Mouse (Mus musculus) heart, adult 9 months (tissue): ENCODE results near the gene Pam16.

Experiments used
- DNase-seq, 2 experiments: peaks; one replicate each; pipeline ENCODE4 v3.0.0; 2022; ENCODE audit warnings: low spot score in 2 of 2

Pam16 gene

GRCm38 (mm10) chr16:4646831-4647230, 22.0 kb upstream of the Pam16 start:
- no peak for DNase-seq

- no peak for DNase-seq
These were observed 21.1 kb upstream of the Pam16 start for GRCm38 (mm10) chr16:4645867-4646266.

DNA sequence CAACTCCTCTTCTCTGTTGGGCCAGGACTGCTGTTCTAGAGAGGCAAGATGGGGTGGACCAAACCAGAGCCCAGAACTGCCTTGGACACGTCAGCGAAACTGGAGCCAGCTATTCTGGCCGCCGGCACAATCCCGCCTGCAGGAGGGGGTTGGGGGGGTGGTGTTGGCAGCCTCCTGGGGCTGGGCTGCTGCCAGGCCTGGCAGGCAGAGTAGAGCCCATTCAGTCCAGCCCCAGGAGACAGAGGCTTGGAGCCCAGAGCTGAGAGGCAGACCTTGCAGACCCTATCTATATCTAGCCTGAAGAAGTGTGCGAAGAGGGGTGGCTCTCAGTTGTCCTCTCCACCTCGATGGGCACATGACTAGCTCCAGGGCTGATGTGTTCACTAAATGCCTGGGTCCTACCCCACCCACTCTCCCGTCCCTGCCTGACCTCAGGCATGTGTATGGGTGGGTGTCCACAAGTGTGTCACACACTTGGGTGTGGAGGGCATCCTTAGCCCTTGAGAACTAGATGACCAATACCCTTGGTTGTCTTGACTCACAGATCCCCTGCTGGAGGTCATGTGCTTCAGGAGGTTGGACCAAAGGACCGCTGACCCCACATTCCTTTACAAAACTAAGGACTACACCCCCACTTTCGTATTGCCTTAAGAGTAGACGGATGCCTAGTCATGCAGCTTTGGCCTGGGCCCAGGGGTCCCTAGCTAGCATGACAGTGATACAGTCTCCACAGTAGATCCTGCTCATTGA, 19.1 kb upstream of the Pam16 start:
- DNase-seq, result peak; percentile 82 to 89

DNA sequence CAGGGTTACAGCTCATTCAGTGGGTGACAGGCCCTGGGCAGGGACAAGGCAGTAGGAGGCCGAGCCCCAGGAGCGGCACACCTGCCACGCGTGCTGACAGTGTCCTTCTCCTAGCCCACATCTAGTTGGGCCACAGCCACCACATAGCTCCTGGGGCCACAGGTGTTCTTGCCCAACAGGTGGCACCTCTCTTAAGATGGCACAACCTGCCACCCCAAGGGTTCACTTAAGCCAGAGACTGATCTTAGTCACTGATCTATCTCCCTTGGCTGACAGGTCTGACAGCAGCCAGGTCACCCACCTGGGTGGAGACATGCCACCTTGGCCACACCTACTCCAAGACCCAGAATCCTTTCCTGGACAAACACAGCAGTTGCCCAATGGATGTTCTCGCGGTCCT, 18.1 kb upstream of the Pam16 start:
- DNase-seq, result no peak

GRCm38 (mm10) chr16:4642190-4642589, 17.4 kb upstream of the Pam16 start:
- DNase-seq, result peak; percentile 71 to 75

- peak in 1 of 2 experiments; percentile 41 for DNase-seq
These were observed 16.5 kb upstream of the Pam16 start for GRCm38 (mm10) chr16:4641119-4641838.

GRCm38 (mm10) chr16:4640267-4641005, 15.6 kb upstream of the Pam16 start:
- peak in 1 of 2 experiments; percentile 51 for DNase-seq

DNA sequence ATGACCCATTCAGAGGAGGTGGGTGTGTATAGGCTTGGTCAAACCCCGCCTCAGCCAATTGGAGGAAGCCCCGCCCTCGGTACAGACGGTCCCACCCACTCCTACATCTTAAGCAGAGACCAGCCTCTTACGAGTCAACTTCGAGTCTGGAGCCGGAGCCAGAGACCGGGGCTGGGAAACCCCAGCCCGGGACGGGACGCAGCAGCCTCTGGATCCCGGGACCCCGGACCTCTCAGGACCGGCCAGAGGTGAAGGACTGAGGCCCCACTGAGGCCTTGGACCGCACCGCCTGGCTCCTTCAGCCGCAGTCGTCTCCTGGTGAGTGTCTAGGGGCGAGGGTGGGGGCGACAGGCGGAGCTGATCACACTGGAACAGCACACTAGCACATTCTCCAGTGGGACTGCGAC, 15.0 kb upstream of the Pam16 start, which contains the start of the genes Vasn and Dnaja3:
Gene Vasn, plus strand, starts transcription at position 111 of the 407 bp plus-strand sequence.
Gene Dnaja3, plus strand, starts transcription at position 159 of the 407 bp plus-strand sequence.
- peak; percentile 92 for DNase-seq

GRCm38 (mm10) chr16:4638891-4639390, 14.2 kb upstream of the Pam16 start:
- no peak for DNase-seq

DNA sequence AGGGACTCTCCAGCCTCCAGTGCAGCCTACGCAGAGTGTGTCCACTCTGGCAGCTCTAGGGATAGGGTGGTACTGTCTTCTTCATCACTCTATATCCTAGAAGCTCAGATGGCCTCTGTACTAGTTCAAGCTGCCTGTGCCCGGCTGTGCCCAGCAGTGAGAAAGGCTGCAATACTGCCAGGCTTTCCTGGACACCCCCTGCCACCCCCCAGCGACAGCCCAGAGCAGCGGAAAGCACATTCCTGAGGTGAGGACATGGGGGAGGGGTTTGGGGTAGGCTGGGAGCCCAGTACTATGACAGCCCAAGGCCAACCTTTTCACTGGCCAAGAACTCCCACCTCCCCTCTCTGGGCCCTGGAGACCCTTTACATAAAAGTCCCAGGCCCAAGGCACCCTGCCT, 11.0 kb upstream of the Pam16 start:
- no peak for DNase-seq

GRCm38 (mm10) chr16:4634681-4635080, 9.9 kb upstream of the Pam16 start:
- no peak for DNase-seq

DNA sequence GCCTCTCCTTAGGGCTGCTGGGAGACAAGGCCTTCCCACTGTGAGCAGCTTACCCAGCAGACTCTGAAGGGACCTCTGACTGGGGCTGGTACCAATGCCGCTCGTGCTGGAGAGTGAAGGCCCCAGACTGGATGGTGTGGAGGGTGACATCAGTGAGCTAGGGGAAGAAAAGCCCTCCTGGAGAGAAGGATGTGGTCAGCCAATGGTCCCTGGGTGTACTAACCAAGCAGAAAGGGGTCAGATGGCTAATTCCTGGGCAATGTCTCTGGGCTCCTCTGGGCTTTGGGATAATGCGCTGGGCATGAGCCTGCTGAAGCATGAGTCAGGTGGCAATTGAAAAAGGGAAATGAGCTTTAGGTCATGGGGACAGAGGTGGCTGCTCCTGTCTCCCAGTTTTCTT, 8.9 kb upstream of the Pam16 start:
- no peak for DNase-seq

- no peak for DNase-seq
These were observed 7.3 kb upstream of the Pam16 start for GRCm38 (mm10) chr16:4632050-4632449.

- DNase-seq, result peak; percentile 70 to 82
These were observed 5.2 kb upstream of the Pam16 start for GRCm38 (mm10) chr16:4629950-4630349.

- DNase-seq, result no peak
These were observed 4.2 kb upstream of the Pam16 start for GRCm38 (mm10) chr16:4628898-4629419.

DNA sequence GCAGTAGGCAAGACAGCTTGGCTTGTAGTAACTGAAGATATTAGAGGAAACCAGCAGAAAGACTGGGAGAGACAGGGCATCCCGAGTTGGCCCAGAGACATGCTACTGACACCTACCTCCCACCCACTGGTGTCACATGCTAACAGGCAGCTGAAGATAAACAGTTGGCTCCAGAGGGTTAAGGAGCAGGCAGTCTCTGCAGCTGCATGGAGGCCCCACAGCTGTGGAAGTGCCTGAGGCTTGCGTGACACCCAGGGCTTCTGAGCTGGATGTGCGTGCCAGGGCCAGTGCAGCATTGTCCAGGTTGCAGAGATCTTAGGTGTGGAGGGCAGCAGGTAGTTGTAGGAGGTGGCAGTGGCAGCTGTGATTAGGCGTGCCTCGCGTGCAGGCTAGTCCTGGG, 2.3 kb upstream of the Pam16 start:
- DNase-seq, result no peak

DNA sequence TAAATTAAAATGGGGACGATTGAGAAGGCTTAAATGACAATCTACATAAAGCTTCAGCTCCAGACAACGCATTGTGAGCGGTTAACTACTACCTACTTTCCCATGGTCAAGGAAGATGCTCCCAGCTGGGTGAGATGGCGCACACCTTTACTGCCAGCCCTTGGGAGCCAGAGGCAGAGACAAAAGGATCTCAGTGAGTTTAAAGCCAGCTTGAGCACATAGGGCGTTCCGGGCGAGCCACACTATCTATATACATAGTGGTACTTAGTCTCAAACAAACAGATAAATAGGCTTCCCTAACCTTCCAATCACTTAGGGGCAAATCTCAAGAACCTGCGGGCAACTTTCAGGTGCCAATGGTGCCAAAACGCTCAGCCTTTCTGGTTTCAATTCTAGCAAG, 714 bp downstream of the Pam16 start:
- DNase-seq, result no peak

DNA sequence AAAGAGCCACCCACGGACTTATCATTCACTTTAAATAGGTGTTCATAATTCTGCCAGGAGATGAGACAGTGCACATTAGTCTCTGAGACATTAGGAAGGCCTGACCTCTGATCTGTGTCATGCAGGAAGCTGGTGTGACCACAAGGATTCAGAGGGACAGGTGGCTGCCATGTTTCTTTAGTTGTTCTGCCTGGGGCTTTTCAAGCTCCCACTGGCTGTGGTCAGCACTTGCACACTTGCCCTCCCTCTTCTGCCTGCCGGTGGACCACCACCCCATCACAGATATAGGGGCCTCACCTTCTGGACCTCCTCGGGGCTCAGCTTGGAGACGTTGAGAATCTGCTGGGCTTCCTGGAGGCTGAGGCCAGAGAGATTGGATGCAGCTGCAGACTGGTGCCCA, 8.0 kb downstream of the Pam16 start:
- DNase-seq, result no peak

DNA sequence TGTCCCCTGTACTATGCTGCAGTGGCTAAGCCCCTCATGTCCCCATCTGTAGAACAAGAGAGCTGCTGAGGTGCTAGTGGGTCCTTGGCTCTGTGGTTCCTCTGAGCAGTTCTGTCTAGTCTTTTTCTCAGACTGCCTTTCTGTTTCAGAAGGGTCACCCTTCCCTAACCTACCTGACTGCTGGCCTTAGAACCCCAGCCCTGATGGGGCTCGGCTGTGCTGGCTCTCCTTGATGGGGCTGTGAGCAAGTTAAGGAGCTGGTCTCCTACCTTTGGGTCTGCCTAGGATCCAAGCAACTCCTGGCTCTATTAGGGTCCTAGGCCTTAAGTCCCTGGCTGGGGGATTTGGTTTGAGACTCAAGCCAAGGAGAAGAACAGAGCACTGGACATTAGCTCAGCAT, 9.5 kb downstream of the Pam16 start:
- DNase-seq, result no peak

DNA sequence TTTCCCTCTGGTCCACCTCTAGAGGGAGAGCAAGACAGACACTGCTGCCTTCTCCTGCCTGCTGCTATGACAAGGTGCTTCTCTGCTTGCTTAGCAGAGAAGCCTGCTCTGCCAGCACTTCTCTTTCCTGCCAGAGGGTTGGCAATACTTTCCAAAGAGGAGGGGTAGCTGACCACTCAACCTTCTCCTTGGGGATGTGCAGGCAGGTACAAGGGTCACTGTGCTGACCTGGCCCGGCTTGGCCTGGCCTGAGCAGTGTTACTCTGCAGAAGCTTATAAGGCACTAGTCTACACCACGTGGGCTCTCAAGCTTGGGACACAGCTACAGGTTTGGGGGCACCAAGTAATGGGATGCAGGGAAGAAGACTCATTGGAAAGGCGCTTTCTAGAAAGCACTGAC, 10.1 kb downstream of the Pam16 start:
- no peak for DNase-seq

GRCm38 (mm10) chr16:4613736-4614135, 11.1 kb downstream of the Pam16 start:
- DNase-seq, result no peak

- DNase-seq, result no peak
These were observed 13.1 kb downstream of the Pam16 start for GRCm38 (mm10) chr16:4611676-4612075.
